Mouse (Mus musculus) ES-Bruce4 (cell line): Measurements from ENCODE around the gene Dab1. TPM values are rescaled to one million over a fixed set of nuclear protein-coding genes. Genes with fewer than 3 reads are reported as not detected.
A peak's percentile ranks its signal among the peaks of the same experiment; 100 is the strongest.

Experiments used
- H3K27ac ChIP-seq: 2 replicates; pipeline ENCODE4 v1.5.1; 2012; ENCODE audit warnings: low read length, inconsistent platforms; ENCODE audit not compliant: insufficient read depth
- H3K27me3 ChIP-seq: 2 replicates; pipeline ENCODE4 v1.6.1; 2012; ENCODE audit warnings: mild to moderate bottlenecking, low read length, inconsistent platforms; ENCODE audit not compliant: control insufficient read depth, poor library complexity, insufficient read depth, severe bottlenecking
- H3K36me3 ChIP-seq: 2 replicates; pipeline ENCODE4 v1.6.1; 2012; ENCODE audit warnings: inconsistent platforms, mild to moderate bottlenecking, low read length, moderate library complexity; ENCODE audit not compliant: control insufficient read depth, poor library complexity, insufficient read depth, severe bottlenecking
- H3K4me1 ChIP-seq: one replicate; pipeline ENCODE4 v1.8.1; 2011; ENCODE audit warnings: low read length; ENCODE audit not compliant: control insufficient read depth, insufficient read depth
- H3K4me3 ChIP-seq: 2 replicates; pipeline ENCODE4 v1.5.1; 2011; ENCODE audit warnings: low read depth, mild to moderate bottlenecking, low read length
- H3K9ac ChIP-seq: 2 replicates; pipeline ENCODE4 v1.6.1; 2012; ENCODE audit warnings: low read depth, mild to moderate bottlenecking, inconsistent platforms; ENCODE audit not compliant: poor library complexity, severe bottlenecking
- H3K9me3 ChIP-seq: replicated peaks from 2 replicates; pipeline ENCODE4 v1.6.1; 2012; ENCODE audit warnings: mild to moderate bottlenecking, low read length, inconsistent platforms; ENCODE audit not compliant: control insufficient read depth, poor library complexity, insufficient read depth, severe bottlenecking
- CTCF ChIP-seq: IDR thresholded peaks from one replicate; pipeline ENCODE4 v1.8.1; 2011; ENCODE audit warnings: low read depth, low read length
- EP300 ChIP-seq: IDR thresholded peaks from 2 replicates; pipeline ENCODE4 v1.6.1; 2011; ENCODE audit warnings: low read depth, low read length; ENCODE audit not compliant: insufficient read depth
- POLR2A ChIP-seq: IDR thresholded peaks from one replicate; pipeline ENCODE4 v1.8.1; 2011; ENCODE audit warnings: low read length; ENCODE audit not compliant: insufficient read depth
- polyA plus RNA-seq: library from polyadenylated mRNA; stranded (reverse); fragments of >200 nt; gene quantifications from 2 replicates; pipeline ENCODE4 v1.2.4, GENCODE M21; 2011; ENCODE audit warnings: low read depth; ENCODE audit not compliant: missing spikeins, insufficient read depth, insufficient read length

The Dab1 gene
- polyA plus RNA-seq, 1 experiment = 4.8 TPM

GRCm38 (mm10) chr4:104367741-104368411 is 748.7 kb downstream of the Dab1 start:
- Histone ChIP-seq H3K9ac (peak overlapping the region; percentile 62), H3K27ac (no peak overlapping the region), H3K4me3 (peak overlapping the region; percentile 68), H3K9me3 (no peaks in the 10 kb centered on the region), H3K4me1 (no peaks in the 10 kb centered on the region), H3K27me3 (peaks cover 7% of the 10 kb centered on the region), H3K36me3 (no peaks in the 10 kb centered on the region)
- TF ChIP-seq POLR2A (no peak), EP300 (no peak), CTCF (no peak)

- no peak overlapping the region for H3K27ac ChIP-seq
- no peaks in the 10 kb centered on the region for H3K9me3 ChIP-seq
- peak; percentile 80 for TF ChIP-seq EP300
- peak; percentile 10 for TF ChIP-seq CTCF
- no peak for TF ChIP-seq POLR2A
- no peaks in the 10 kb centered on the region for H3K36me3 ChIP-seq
- H3K9ac ChIP-seq = peak overlapping the region; percentile 62
- peaks cover 7% of the 10 kb centered on the region for H3K27me3 ChIP-seq
- peak overlapping the region; percentile 68 for H3K4me3 ChIP-seq
- H3K4me1 ChIP-seq = no peaks in the 10 kb centered on the region
Observed at GRCm38 (mm10) chr4:104368561-104369021, 749.4 kb downstream of the Dab1 start.

GRCm38 (mm10) chr4:104369091-104369490 is 749.9 kb downstream of the Dab1 start:
- H3K27me3 ChIP-seq = peaks cover 7% of the 10 kb centered on the region
- H3K4me1 ChIP-seq = no peaks in the 10 kb centered on the region
- H3K4me3 ChIP-seq = peak overlapping the region; percentile 12
- no peak for TF ChIP-seq POLR2A
- TF ChIP-seq EP300 = no peak
- no peak for TF ChIP-seq CTCF
- H3K9ac ChIP-seq = no peak overlapping the region
- H3K9me3 ChIP-seq = no peaks in the 10 kb centered on the region
- H3K27ac ChIP-seq = no peak overlapping the region
- H3K36me3 ChIP-seq = no peaks in the 10 kb centered on the region

- H3K9me3 ChIP-seq = peaks cover 8% of the 10 kb centered on the region; the same call in 1 of the 2 replicates
- H3K27me3 ChIP-seq = no peaks in the 10 kb centered on the region
- TF ChIP-seq CTCF = no peak
- TF ChIP-seq EP300 = no peak
- no peak for TF ChIP-seq POLR2A
Observed at GRCm38 (mm10) chr4:104371136-104371535, 752.0 kb downstream of the Dab1 start.

GRCm38 (mm10) chr4:104374191-104374590 is 755.0 kb downstream of the Dab1 start:
- no peaks in the 10 kb centered on the region for H3K36me3 ChIP-seq
- H3K9ac ChIP-seq = no peak overlapping the region
- H3K27ac ChIP-seq = no peak overlapping the region
- no peaks in the 10 kb centered on the region for H3K4me1 ChIP-seq
- H3K9me3 ChIP-seq = peaks cover 8% of the 10 kb centered on the region; the same call in 1 of the 2 replicates
- no peak for TF ChIP-seq EP300
- no peak for TF ChIP-seq POLR2A
- H3K27me3 ChIP-seq = no peaks in the 10 kb centered on the region
- H3K4me3 ChIP-seq = no peak overlapping the region

More at GRCm38 (mm10) chr4:104371136-104371535, 752.0 kb downstream of the Dab1 start:
- H3K27ac ChIP-seq = no peak overlapping the region
- H3K4me3 ChIP-seq = no peak overlapping the region
- H3K9ac ChIP-seq = no peak overlapping the region
- H3K4me1 ChIP-seq = no peaks in the 10 kb centered on the region
- no peaks in the 10 kb centered on the region for H3K36me3 ChIP-seq

GRCm38 (mm10) chr4:104384704-104385103 is 765.5 kb downstream of the Dab1 start:
- no peaks in the 10 kb centered on the region for H3K4me1 ChIP-seq
- H3K27ac ChIP-seq = no peak overlapping the region
- H3K36me3 ChIP-seq = no peaks in the 10 kb centered on the region
- H3K27me3 ChIP-seq = no peaks in the 10 kb centered on the region
- no peak for TF ChIP-seq POLR2A
- no peak for TF ChIP-seq EP300
- TF ChIP-seq CTCF = no peak
- no peak overlapping the region for H3K9ac ChIP-seq
- no peak overlapping the region for H3K4me3 ChIP-seq
- no peaks in the 10 kb centered on the region for H3K9me3 ChIP-seq
